Mouse (Mus musculus) mesoderm, embryonic 11.5 days (tissue): ENCODE measurements around the gene Cdhr1.

ENCODE experiments used
- DNase-seq: peaks from one replicate; pipeline ENCODE4 v3.0.0-alpha.2; 2012; ENCODE audit warnings: low read depth, low spot score

Gene Cdhr1

DNA sequence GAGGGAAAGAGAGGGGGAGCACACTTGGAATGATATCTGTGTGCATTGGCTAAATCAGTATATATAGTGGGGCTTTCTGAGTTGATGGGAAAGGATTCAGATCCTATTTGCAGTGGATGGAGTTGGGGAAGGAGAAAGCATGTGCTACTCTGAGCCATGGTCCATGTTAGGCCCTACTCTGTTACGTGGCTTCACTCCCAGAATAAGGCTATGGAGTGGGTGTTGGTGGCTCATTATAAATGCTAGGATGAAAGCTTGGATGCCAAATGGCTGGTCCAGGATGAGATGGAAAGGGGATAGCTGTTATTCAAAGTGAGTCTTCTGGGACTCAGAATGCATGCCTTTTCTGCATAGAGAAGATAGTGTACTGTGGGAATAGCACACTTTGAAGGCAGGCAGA is 17.4 kb downstream of the Cdhr1 start:
- no peak for DNase-seq

DNA sequence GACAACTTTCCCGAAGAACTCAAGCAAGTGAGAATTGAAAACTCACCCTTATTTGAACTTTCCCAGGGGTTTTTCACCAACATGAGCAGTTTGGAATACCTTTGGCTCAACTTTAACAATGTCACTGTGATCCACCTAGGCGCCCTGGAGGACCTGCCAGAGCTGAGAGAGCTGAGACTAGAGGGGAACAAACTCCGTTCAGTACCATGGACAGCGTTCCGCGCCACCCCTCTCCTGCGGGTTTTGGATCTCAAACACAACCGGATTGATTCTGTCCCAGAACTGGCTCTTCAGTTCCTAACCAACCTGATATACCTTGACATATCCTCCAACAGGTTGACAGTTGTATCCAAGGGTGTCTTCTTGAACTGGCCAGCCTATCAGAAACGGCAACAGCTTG is 29.6 kb downstream of the Cdhr1 start:
- peak; percentile 78 for DNase-seq

DNA sequence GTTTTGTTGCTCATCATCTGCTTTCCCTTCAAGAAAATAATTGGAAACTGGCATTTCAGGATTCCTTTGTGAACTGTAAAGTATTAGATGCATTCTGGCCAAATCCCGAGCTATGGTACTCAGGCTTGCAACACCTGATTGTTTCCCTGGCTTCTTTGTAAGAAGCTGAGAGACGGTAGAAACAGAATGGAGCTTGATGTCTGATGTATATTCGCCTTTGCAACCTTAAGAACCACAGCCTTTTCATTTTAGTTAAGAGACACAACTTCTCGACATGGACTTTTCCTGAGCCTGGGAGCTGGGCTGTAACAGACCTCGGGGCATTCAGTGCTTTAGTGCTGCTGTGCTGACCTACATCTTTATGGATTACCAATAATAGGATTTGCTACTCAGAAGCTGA is 30.5 kb downstream of the Cdhr1 start, which contains the start of gene Lrit2:
Lrit2 (plus strand) TSS at position 301 of the 400 bp plus-strand sequence.
- DNase-seq = no peak

- no peak for DNase-seq
Measured at GRCm38 (mm10) chr14:37066636-37067035, 31.5 kb downstream of the Cdhr1 start.

DNA sequence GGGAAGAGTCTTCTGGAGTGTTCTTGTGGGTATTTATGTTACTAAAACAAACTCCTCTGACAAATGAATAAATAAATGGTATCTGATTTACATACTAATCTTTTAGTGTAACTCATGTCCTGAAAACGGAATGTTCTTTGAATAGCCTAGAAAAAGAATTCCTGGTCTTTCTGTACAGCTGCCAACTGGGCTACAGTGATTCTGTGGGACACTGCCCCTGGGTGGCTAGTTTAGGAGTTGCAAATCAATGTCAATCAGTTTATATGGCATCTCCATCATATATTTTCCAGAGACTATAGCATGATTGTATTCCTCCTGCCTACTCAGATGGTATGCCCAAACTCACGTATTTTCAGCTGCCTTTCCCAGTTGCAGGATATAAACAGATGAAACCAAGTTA is 33.3 kb downstream of the Cdhr1 start:
- DNase-seq = no peak

GRCm38 (mm10) chr14:37048914-37049410 is 49.2 kb downstream of the Cdhr1 start, which contains the start of gene Rgr:
Gene Rgr (minus strand): TSS chr14:37048964.
- no peak for DNase-seq

GRCm38 (mm10) chr14:37034432-37034831 is 63.7 kb downstream of the Cdhr1 start:
- DNase-seq = no peak

DNA sequence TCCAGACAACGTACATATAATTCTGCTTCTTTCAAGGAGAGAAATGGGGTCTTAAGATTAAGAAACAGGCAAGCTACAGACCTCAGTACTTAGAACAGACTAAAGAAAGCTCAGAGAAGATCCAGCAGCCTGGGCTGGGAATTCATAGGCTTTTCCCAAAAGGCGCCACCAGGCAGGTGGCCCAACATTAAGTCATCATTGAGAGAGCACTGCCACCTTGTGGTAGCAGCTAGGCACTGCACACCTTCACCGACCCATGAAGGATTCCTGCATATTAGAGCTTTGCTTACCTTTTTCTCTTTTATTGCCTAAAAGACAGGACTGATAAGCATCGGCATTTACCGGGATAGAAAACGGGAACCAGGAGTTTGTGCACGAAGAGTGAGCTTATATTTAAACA is 64.9 kb downstream of the Cdhr1 start:
- DNase-seq = peak; percentile 67

DNA sequence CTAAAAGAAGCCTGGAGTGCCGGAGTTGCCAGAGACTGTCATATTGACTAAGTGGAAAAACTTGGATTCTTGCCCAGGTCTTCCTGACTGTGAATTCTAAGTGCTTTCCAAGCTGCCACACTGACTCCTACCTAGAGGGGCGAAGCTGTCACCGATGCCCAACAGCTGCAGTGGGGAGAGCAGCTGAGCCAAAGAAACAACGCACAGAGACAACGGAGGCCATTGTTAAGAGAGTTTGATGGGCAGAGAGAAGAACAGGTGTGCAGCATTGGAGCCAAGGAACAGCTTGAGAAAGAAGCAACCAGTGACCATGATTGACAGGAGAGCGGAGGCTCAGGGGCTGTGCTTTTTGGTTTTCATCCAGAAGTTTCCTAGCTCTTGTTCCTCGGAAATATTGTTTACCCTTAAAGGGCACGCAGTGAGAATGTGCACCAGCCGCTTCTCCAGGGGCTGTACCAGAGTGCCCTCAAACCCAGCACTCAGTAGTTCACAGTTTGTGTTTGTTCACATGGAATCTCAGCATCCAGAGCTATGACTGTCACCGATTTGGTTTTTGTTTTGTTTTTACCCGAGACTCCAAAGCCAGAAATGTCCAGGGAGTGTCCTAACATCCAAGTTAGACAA is 65.6 kb downstream of the Cdhr1 start:
- no peak for DNase-seq

DNA sequence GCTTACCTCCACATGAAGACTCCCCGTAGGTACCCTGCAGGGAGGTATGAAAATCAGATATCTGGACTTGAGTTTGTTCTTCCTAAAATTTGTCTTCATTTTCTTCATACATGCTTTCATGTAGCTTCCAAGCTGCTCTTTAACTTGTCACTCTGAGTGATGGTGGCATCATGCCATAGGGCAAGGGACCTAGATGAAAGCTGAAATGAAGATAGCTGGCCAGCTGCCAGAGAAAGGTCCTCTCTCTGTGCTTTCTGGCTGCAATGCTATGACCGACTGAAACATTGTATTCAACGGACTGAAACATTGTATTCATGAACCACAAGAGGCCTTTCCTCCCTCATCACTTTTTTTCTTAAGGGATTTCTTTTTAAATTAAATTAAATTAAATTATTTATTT is 69.6 kb downstream of the Cdhr1 start:
- no peak for DNase-seq

DNA sequence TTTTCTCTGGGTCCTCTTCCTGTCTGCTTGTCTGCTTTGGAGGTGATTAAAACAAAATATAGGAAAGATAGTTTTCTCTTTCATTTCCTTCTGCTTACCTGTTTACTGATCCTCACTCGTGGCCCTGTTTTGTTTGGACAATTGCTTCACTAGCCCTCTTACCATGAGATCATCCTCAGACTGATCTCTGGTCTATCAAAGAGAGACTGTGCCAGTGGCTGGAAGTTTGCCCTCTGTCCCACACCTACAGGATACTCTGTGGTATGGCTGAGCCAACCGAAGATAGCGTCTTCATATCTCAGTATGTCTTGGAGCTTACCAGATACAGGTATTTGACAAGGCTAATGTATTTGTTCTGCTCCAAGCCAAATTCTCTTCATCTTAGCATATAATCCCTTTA is 70.2 kb downstream of the Cdhr1 start:
- DNase-seq = no peak
